Mouse (Mus musculus) adrenal gland, adult 2 months (tissue): ENCODE results near the gene Slc16a5. TPM values are rescaled to one million over a fixed set of nuclear protein-coding genes. Genes with fewer than 3 reads are reported as not detected.
"Not testable (repeated sequence)": the region's sequence is repeated elsewhere in the genome, so short reads cannot be mapped to it uniquely, and the experiment has no call there.

Experiments
- DNase-seq: peaks from one replicate; pipeline ENCODE4 v3.0.0; 2021
- polyA plus RNA-seq: library from polyadenylated mRNA; depleted of rRNA; stranded (reverse); fragments of >200 nt; gene quantifications from 2 replicates; pipeline ENCODE4 v1.2.3, GENCODE M21; 2012
- total RNA-seq, 2 experiments: library from RNA; stranded (reverse); gene quantifications; 2 replicates each; pipeline ENCODE4 v1.2.3; 2021

Gene Slc16a5
- total and polyA plus RNA-seq, 3 experiments = 0.26 TPM; not detected in 2

DNA sequence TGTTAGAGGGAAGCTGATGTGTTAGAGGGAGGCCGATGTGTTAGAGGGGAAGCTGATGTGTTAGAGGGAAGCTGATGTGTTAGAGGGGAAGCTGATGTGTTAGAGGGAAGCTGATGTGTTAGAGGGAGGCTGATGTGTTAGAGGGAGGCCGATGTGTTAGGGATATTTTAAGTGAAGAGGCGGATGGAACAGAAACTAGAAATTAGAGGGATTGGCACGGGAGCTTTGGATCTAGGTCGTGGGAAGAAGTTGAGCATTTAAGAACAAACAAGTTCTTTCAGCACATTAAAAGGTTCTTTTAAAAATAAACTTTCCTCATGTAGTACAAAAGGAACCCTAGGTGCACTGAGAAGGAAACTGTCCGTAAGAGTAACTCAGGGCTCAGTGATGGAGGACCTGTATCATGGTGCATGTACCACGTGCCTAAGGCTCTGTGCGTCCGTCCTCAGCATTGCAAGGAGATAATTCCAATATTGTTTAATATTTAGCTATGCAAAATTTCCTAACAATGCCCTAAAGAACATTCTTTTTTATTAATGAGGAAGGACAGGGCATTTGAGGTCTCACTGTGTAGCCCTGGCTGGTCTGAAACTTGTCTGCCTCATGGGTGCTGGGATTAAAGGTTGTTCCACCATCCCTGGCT, 16.1 kb downstream of the Slc16a5 start:
- no peak for DNase-seq

DNA sequence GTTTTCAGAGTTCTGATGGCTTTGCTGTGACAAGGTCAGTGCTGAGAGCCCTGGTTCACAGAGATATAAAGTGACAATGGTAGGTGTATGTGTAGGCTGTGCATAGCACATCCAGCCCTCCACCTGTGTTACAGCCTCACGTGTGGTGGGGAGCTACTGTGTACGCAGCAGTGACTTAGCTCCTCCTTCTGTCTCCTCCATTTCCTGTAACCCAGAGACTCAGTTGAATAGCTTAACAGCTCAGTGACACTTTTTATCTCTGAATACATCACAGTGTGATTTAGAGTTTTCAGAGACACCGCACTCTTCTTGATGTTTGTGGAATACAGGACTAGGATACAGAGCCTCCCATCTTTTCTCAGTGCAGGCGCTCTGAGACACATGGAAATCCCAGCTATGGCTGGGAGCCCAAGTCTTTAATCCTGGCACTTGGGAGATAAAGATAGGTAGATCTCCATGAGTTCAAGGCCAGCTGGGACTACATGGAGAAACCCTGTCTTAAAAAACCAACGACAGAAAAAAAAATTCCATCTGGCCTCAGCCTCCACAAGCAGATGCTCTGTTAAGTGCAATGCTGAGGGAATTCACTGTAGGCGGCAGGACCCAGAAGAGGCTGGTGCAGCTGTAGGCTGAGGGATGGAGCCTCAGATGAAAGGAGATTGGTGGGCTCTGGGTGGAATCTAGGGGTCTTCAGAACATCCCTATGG, 19.4 kb downstream of the Slc16a5 start:
- no peak for DNase-seq

DNA sequence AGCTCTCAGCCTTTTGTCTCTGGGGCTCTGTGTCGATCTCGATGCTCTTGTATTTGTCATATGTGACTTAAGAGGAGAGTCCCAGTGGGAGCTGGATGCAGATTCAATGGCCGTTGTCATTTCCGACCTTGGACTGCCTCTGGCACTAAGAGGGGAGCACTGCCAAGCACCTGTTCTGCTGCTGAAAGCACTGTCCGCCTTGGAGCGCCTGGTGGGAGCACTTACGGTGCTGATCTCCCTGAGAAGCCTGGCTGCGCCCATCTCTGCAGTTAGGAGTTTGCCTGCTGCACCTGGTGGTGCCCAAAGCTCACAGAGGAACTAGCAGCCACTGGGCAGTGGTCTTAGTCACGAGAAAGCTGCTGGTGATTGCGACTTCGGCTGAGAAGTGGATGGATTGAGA, 21.0 kb downstream of the Slc16a5 start:
- DNase-seq = no peak

- peak; percentile 80 for DNase-seq
Observed at GRCm38 (mm10) chr11:115483726-115484125, 21.5 kb downstream of the Slc16a5 start.

GRCm38 (mm10) chr11:115485155-115485554, 22.9 kb downstream of the Slc16a5 start:
- DNase-seq = no peak

- no peak for DNase-seq
Observed at GRCm38 (mm10) chr11:115488551-115489104, 26.4 kb downstream of the Slc16a5 start.

DNA sequence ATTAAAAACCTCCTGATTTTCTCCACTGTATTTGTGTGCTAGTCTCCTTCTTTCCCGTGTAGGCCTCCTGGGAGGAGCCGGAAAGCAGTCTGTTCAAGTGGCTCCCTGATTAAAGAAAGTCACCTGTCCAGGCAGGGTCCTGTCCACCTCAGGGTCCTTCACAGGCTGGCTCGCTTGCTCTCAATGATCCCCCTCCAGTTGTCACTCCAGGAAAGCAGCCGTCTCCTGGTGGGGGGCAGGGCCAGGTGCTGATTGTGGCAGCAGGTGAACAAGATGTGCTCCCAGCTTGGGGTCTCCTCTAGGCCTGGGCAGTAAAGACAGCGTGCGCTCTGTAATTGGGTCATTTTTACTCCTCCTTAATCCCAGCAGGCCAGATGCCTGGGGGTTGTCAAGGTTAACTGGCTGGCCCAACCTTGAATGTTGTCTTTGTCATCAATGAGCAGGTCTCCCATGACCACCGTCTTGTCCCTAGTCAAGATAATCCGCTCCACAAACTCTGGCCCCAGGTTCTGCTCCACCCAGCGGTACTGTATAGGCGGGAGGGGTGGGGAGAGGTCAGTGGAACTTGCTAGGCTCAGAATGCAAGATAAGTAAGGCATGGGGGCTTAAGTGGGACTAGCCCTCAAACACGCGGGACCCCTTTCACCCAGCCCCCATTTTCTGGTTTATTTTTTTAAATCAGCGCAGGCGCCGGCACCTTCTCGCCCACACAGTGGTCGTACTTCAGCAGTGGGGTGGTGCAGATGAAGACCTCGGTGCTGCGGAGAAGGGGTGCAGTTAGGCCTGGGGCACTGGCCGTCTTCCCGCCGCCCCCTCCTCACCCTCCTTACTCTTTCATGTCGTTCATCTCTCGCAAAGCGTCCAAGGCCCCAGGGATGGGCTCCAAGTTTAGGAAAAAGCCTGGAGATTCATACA, 28.4 kb downstream of the Slc16a5 start:
- DNase-seq = peak; percentile 80

DNA sequence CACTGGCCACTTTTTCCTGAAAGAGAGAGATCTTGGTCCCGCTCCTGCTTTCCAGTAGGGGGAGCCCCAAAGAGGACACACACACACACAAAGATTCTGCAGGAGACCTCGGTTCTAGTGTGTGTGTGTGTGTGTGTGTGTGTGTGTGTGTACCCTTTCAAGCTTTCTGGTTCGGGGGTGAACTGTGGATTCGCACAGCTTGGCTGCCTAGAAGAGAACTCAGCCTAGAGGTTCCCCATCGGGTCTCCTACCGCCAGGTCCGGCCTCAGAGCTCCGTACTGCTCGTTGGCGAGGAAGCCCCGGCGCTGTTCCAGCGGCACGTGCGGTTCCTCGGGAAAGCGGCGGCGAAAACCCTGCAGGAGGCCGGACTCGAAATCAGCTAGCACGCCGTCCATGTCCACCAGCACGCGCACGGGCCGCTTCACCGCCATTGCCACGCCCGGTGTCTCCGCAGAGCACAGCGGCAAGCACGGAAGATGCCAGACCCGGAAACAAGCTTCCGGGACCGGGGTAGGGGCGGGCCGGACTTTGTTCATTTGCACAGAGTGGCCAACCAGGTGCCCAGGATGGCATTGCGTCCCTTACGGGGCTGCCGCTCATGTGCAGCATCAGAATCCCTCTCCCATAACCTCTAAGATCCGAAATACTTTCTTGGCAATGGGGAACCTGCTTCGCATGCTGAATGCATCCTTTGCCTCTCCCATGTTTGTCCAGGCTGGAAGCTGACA, 29.2 kb downstream of the Slc16a5 start, which contains the start of gene Nt5c:
TSS of gene Nt5c (minus strand) at position 507 of the 728 bp plus-strand sequence.
- DNase-seq = peak; percentile 92

DNA sequence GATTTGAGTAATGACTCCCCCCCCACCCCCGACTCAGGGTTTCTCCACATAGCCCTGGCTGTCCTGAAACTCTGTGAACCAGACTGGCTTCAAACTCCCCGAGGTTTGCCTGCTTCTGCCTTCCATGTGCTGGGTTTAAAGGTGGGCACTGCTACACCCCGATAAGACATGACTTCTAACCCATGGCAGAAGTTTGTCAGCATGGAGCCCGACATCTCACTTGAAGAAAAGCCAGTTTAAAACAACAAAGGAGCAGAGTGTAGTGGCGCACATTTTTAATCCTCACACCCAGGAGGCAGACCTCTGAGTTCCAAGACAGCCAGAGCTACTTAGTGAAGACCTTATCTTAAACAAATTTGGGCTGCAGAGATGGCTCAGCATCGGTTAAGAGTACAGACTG, 30.1 kb downstream of the Slc16a5 start:
- DNase-seq = no peak

DNA sequence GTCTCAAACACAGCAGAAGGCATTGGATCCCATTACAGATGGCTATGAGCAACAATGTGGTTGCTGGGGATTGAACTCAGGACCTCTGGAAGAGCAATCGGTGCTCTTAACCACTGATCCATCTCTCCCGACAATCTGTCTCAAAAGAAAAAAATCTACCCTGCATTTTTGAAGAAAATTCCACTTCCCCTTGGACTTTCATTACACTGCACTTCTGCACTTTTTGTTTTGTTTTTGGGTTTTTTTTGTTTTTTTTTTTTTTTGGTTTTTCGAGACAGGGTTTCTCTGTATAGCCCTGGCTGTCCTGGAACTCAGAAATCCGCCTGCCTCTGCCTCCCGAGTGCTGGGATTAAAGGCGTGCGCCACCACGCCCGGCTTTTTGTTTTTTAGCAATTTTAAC, 34.3 kb downstream of the Slc16a5 start:
- DNase-seq = not testable (repeated sequence)

DNA sequence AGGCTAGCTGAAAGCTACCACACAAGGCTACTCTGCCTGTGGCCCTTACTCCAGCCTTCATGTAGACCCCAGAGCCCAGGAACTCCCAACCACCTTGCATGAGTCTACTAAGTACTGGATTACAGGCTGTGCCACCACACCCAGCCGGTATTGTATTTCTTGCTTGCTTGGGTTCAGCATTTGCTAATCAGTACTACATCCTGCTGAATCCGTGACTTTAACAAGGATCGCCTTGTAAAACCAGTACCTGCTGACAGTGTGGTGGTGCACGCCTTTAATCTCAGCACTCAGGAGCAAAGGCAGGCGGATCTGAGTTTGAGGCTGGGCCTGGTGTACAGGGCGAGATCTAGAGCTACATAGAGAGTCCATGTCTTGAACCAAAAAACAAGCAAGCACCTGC, 40.4 kb downstream of the Slc16a5 start:
- no peak for DNase-seq

GRCm38 (mm10) chr11:115506586-115506985, 44.3 kb downstream of the Slc16a5 start:
- DNase-seq = no peak

DNA sequence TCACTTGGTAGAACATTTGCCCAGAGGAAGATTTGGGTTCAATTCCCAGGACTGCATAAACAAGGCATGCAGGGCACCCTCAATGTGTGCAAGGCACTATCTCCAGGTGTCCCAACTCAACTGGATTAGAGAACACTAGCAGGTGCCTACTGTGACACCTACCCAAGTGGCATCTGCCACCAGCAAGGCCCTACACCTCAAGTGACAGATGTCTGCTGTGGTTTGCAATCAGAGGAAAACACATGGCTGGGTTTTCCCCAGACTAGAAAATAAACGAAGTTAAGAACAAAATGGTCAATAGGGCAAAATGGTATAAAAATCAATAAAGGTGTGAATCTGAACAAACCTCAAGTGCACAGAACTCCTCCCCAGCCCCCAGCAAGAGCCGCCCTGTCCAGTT, 45.8 kb downstream of the Slc16a5 start:
- DNase-seq = no peak

- DNase-seq = no peak
Observed at GRCm38 (mm10) chr11:115509773-115510506, 47.7 kb downstream of the Slc16a5 start.

DNA sequence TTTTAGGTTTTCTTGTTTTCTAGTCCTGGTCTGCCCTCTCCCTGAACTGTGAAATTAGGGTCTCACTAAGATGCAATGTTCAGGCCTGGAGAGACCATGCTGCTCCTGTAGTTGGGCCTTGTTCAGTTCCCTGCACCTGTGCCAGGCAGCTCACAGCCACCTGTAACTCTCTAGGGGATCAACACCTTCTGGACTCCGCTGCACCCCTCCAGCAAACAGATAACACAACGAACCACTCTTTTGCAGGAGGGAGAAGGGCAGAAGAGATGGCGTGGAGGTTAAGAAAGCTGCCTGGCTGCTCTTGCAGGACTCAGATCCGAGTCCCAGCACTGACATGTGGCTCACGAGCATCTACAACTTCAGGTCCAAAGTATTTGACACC, 48.2 kb downstream of the Slc16a5 start:
- DNase-seq = no peak

DNA sequence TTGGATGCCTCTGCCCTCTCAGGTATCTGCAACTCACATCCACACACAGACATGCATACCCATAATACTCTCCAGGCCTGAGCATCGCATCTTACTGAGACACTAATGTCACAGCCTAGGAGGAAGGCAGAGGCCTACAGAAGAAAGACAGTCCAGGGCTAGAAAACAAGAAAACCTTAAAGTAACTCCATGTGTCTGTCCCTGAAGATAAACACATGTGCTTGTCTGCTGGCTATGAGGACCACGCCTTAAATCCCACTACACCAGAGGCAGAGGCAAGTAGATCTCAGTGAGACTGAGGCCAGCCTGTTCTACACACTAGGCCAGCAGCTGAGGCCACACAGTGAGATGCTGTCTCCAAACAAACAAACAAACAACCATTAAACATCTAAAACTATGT, 48.8 kb downstream of the Slc16a5 start:
- no peak for DNase-seq

- DNase-seq = no peak
Observed at GRCm38 (mm10) chr11:115512004-115512403, 49.7 kb downstream of the Slc16a5 start.

DNA sequence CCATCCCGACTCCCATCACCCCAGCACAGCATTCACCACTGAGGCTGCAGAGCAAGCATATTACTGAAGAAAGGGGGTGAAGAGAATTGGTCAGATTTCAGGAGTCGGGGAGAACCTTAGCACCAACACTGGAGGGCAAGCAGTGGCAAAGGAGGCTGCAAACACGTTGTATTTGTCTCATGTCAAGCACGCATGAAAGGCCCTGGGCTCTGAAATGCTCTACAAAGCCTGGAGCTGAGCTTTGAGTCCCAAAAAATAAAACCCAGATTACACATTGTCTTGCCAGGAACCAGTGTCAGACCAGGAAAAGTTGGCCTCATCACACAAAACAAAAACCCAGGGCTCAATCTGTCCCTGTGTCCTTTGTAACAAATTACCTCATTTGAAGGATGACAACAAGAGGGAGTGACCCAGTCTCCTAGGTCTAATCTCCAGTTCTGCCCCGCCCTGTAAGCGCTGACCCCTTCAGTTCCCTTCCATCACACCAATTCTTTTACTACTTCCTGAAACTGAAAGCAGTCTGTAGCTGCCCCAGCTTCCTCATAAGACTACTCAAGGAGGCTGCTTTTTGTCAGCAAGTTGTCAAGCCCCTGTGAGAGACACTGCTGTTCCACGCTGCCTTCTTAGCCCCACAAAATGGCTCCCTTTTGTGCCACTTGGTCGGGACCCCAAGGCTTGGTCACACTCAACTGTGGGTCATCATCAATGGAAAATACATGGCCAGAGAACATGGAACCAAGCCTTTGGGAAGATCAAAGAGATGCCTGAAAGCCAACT, 50.3 kb downstream of the Slc16a5 start:
- peak; percentile 20 for DNase-seq

DNA sequence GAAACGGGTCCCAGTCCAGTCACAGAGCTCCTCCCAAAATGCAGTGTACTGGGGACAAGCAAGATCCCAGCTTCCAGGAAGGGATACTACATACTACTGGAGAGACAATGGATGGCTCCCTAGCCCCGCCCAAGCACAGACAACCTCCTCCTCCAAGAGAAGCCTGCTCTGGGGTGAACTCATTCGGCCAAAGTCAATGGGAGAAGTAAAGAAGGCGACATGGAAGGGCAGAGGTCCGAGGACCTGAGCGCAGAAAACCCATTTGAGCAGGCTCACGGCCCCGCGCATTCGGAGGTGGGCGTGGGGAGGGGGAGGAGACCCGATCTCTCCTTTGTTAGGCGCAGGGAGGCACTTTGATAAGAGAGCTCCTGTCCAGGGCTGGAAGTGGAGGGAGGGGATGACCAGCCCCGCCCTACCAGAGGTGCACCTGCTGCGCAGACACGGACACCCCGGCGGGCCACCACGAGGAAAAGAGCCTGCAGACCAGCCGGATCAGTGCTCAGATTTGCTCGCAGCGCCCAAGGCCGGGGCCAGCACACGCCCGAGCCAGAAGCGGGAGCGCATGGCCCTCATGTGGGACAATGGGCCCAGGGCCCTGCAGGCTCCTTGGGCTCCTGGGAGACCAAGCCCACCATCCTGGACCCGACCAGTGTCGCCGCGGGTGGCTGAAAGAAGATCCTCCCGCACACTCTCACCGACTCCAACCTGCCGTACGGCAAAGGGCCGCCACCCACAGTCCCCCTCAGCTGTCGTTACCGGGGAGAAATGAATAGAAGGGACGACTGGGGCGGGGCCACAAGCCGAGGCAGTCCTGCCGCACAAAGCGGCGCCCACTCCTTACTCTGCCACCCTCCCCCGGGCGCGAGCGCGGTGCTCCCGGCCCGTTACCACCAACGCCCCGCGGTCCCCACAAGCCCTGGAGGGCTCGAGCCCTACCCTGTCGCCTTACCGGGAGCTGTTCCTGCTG, 51.3 kb downstream of the Slc16a5 start:
- DNase-seq = peak; percentile 73
